Mouse (Mus musculus) midbrain, embryonic 14.5 days (tissue): ENCODE results near the gene Chst10. TPM values are rescaled to one million over a fixed set of nuclear protein-coding genes. Genes with fewer than 3 reads are reported as not detected.

Experiments used
- ATAC-seq: fragments of 200-750 bp; cut with Nextera tagmentation; 2 replicates; pipeline ENCODE4 v1.8.0; 2017; ENCODE audit warnings: moderate number of reproducible peaks, moderate library complexity; ENCODE audit not compliant: low FRiP score, low TSS enrichment
- DNase-seq: peaks from one replicate; pipeline ENCODE4 v3.0.0-alpha.2; 2015
- H3K27ac ChIP-seq: fragments of 300-500 bp; sonication (generic); replicated peaks from 2 replicates; pipeline ENCODE4 v1.5.1; 2014; ENCODE audit warnings: mild to moderate bottlenecking, low read depth, low read length, moderate library complexity
- H3K27me3 ChIP-seq: fragments of 300-500 bp; sonication (generic); 2 replicates; pipeline ENCODE4 v1.6.1; 2014; ENCODE audit warnings: low read length, control low read depth, mixed read lengths; ENCODE audit not compliant: control insufficient read depth, insufficient read depth
- H3K36me3 ChIP-seq: fragments of 300-500 bp; sonication (generic); 2 replicates; pipeline ENCODE4 v1.6.1; 2014; ENCODE audit warnings: low read length, control low read depth; ENCODE audit not compliant: control insufficient read depth, insufficient read depth
- H3K4me1 ChIP-seq: fragments of 300-500 bp; sonication (generic); 2 replicates; pipeline ENCODE4 v1.6.1; 2014; ENCODE audit warnings: mild to moderate bottlenecking, antibody characterized with exemption, low read length, control low read depth; ENCODE audit not compliant: control insufficient read depth, insufficient read depth
- H3K4me2 ChIP-seq: fragments of 300-500 bp; sonication (generic); 2 replicates; pipeline ENCODE4 v1.6.1; 2014; ENCODE audit warnings: mild to moderate bottlenecking, low read length, moderate library complexity
- H3K4me3 ChIP-seq: fragments of 300-500 bp; sonication (generic); replicated peaks from 2 replicates; pipeline ENCODE4 v1.5.1; 2014; ENCODE audit warnings: low read depth, low read length
- H3K9ac ChIP-seq: fragments of 300-500 bp; sonication (generic); replicated peaks from 2 replicates; pipeline ENCODE4 v1.6.1; 2014; ENCODE audit warnings: mild to moderate bottlenecking, low read length, moderate library complexity
- H3K9me3 ChIP-seq: fragments of 300-500 bp; sonication (generic); 2 replicates; pipeline ENCODE4 v1.6.1; 2016; ENCODE audit warnings: low read length, control low read depth, mixed read lengths; ENCODE audit not compliant: control insufficient read depth
- WGBS: fragments of 180-500 bp; shearing (Covaris S2); extraction: QIAGEN DNeasy Blood & Tissue Kit; methylation state at CpG from one replicate; pipeline ENCODE4 v1.1.7; 2014; 5-methylcytosine and 5-hydroxymethylcytosine counted together
- polyA plus RNA-seq: library from polyadenylated mRNA; unstranded; fragments of >200 nt; fragmentation: Nextera tagmentation; extraction: Ambion mirVana; gene quantifications from 2 replicates; pipeline ENCODE4 v1.2.1, GENCODE M21; 2014

Chst10 gene
- polyA plus RNA-seq, 1 experiment from 2014 or later, result 67.7 TPM

DNA sequence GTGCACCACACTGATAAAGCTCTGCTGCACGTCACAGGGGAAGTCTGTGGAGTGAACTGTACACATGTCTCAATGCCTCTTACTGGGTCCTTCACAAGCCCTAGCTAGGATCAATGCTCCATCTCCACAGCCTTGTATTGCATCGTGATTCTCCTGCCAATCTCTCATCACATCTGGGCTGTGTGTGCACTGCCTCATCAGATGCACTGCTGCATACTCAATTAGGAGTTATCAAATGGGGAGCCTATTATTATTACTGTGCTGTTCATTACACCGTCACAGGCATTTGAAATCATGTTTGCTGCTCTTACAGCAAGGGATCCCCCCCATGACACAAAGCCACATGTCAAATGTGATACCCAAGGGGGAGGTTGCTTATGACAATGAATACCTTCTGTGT is 80.3 kb downstream of the Chst10 start:
- 58% methylated on average over 3 of the region's 3 CpGs for WGBS
- Histone ChIP-seq H3K36me3 (peaks cover 42% of the 10 kb centered on the region), H3K4me3 (no peak overlapping the region), H3K27me3 (no peaks in the 10 kb centered on the region), H3K9me3 (no peaks in the 10 kb centered on the region), H3K27ac (no peak overlapping the region), H3K9ac (no peak overlapping the region), H3K4me1 (peaks cover 3% of the 10 kb centered on the region; the same call in 1 of the 2 replicates), H3K4me2 (no peak overlapping the region)
- ATAC-seq (no peak), DNase-seq (no peak)

GRCm38 (mm10) chr1:38817268-38817667 is 80.7 kb downstream of the Chst10 start:
- peaks cover 45% of the 10 kb centered on the region for H3K36me3 ChIP-seq
- ATAC-seq, result no peak

GRCm38 (mm10) chr1:38816306-38816705 is 81.7 kb downstream of the Chst10 start:
- Histone ChIP-seq H3K27me3 (no peaks in the 10 kb centered on the region), H3K4me2 (no peak overlapping the region), H3K4me3 (no peak overlapping the region), H3K9me3 (no peaks in the 10 kb centered on the region), H3K9ac (no peak overlapping the region), H3K36me3 (peaks cover 54% of the 10 kb centered on the region), H3K27ac (peak overlapping the region; percentile 58; the same call in 1 of the 2 replicates), H3K4me1 (peaks cover 3% of the 10 kb centered on the region; the same call in 1 of the 2 replicates)
- ATAC-seq, result no peak
- WGBS, result 49% methylated on average over 4 of the region's 4 CpGs
- DNase-seq, result peak; percentile 50

More at GRCm38 (mm10) chr1:38817268-38817667, 80.7 kb downstream of the Chst10 start:
- Histone ChIP-seq H3K4me1 (peaks cover 3% of the 10 kb centered on the region; the same call in 1 of the 2 replicates), H3K27me3 (no peaks in the 10 kb centered on the region), H3K27ac (peak overlapping the region; percentile 58; the same call in 1 of the 2 replicates), H3K9me3 (no peaks in the 10 kb centered on the region), H3K4me2 (no peak overlapping the region), H3K4me3 (no peak overlapping the region), H3K9ac (no peak overlapping the region)
- WGBS, result 84% methylated on average over 9 of the region's 9 CpGs
- DNase-seq, result no peak

Other genes starting within 250 kb of the Chst10 start
- gene Aff3, start 233.2 kb downstream of the Chst10 start, polyA plus RNA-seq, result 20.3 and 20.8 TPM in 2 replicates
- gene Lonrf2, start 61.5 kb downstream of the Chst10 start, polyA plus RNA-seq, result 21.4 and 28.1 TPM in 2 replicates
- gene Nms, start 41.0 kb upstream of the Chst10 start, polyA plus RNA-seq, result not detected in 2 replicates
- 143 and 156 TPM in 2 replicates for gene Pdcl3, start 87.4 kb upstream of the Chst10 start, polyA plus RNA-seq